Mouse (Mus musculus) hindbrain, embryonic 15.5 days (tissue): Measurements from ENCODE around the gene Klf15. TPM values are rescaled to one million over a fixed set of nuclear protein-coding genes. Genes with fewer than 3 reads are reported as not detected.

Experiments
- ATAC-seq: fragments of 200-750 bp; cut with Nextera tagmentation; 2 replicates; pipeline ENCODE4 v1.8.0; 2017; ENCODE audit warnings: low read depth, moderate number of reproducible peaks, moderate TSS enrichment; ENCODE audit not compliant: low FRiP score
- H3K27ac ChIP-seq: fragments of 300-500 bp; sonication (generic); replicated peaks from 2 replicates; pipeline ENCODE4 v1.5.1; 2015; ENCODE audit warnings: mild to moderate bottlenecking, inconsistent platforms
- H3K27me3 ChIP-seq: fragments of 300-500 bp; sonication (generic); 2 replicates; pipeline ENCODE4 v1.6.1; 2015; ENCODE audit warnings: control low read depth, inconsistent platforms
- H3K36me3 ChIP-seq: fragments of 300-500 bp; sonication (generic); 2 replicates; pipeline ENCODE4 v1.6.1; 2015; ENCODE audit warnings: control low read depth, inconsistent platforms
- H3K4me1 ChIP-seq: fragments of 300-500 bp; sonication (generic); replicated peaks from 2 replicates; pipeline ENCODE4 v1.6.1; 2015; ENCODE audit warnings: control low read depth, inconsistent platforms
- H3K4me2 ChIP-seq: fragments of 300-500 bp; sonication (generic); 2 replicates; pipeline ENCODE4 v1.6.1; 2015; ENCODE audit warnings: moderate library complexity, mild to moderate bottlenecking, inconsistent platforms
- H3K4me3 ChIP-seq: fragments of 300-500 bp; sonication (generic); 2 replicates; pipeline ENCODE4 v1.5.1; 2015; ENCODE audit warnings: mild to moderate bottlenecking, inconsistent platforms
- H3K9ac ChIP-seq: fragments of 300-500 bp; sonication (generic); 2 replicates; pipeline ENCODE4 v1.6.1; 2015; ENCODE audit warnings: inconsistent platforms
- H3K9me3 ChIP-seq: fragments of 300-500 bp; sonication (generic); 2 replicates; pipeline ENCODE4 v1.6.1; 2016; ENCODE audit warnings: control low read depth, inconsistent platforms
- WGBS: fragments of 180-500 bp; shearing (Covaris S2); methylation state at CpG from one replicate; pipeline ENCODE4 v1.1.7; 2015; 5-methylcytosine and 5-hydroxymethylcytosine counted together
- polyA plus RNA-seq: library from polyadenylated mRNA; unstranded; fragments of >200 nt; fragmentation: Nextera tagmentation; extraction: Ambion mirVana; gene quantifications from 2 replicates; pipeline ENCODE4 v1.2.1, GENCODE M21; 2015

Klf15 gene
- polyA plus RNA-seq, 1 experiment from 2014 or later, result 20.0 TPM

GRCm38 (mm10) chr6:90476941-90477518 is 14.7 kb downstream of the Klf15 start:
- H3K9me3 ChIP-seq, result no peaks in the 10 kb centered on the region
- ATAC-seq, result no peak; the same call in 1 of the 2 replicates
- H3K27me3 ChIP-seq, result no peaks in the 10 kb centered on the region
- no peak overlapping the region for H3K9ac ChIP-seq
- H3K27ac ChIP-seq, result no peak overlapping the region
- H3K36me3 ChIP-seq, result no peaks in the 10 kb centered on the region
- WGBS, result 60% methylated on average over 14 of the region's 14 CpGs
- no peak overlapping the region for H3K4me3 ChIP-seq
- no peak overlapping the region for H3K4me2 ChIP-seq
- H3K4me1 ChIP-seq, result no peaks in the 10 kb centered on the region; the same call in 1 of the 2 replicates

GRCm38 (mm10) chr6:90484249-90484648 is 21.9 kb downstream of the Klf15 start:
- 80% methylated on average over 3 of the region's 3 CpGs for WGBS
- H3K4me1 ChIP-seq, result no peaks in the 10 kb centered on the region
- H3K36me3 ChIP-seq, result no peaks in the 10 kb centered on the region
- H3K9me3 ChIP-seq, result no peaks in the 10 kb centered on the region
- H3K9ac ChIP-seq, result no peak overlapping the region
- ATAC-seq, result no peak
- H3K27me3 ChIP-seq, result no peaks in the 10 kb centered on the region
- H3K4me2 ChIP-seq, result no peak overlapping the region
- H3K27ac ChIP-seq, result no peak overlapping the region
- H3K4me3 ChIP-seq, result no peak overlapping the region

GRCm38 (mm10) chr6:90484876-90485275 is 22.5 kb downstream of the Klf15 start:
- no peaks in the 10 kb centered on the region for H3K9me3 ChIP-seq
- no peak overlapping the region for H3K4me3 ChIP-seq
- H3K27me3 ChIP-seq, result no peaks in the 10 kb centered on the region
- no peak overlapping the region for H3K4me2 ChIP-seq
- no peaks in the 10 kb centered on the region for H3K36me3 ChIP-seq
- no peak overlapping the region for H3K9ac ChIP-seq
- ATAC-seq, result no peak
- no peak overlapping the region for H3K27ac ChIP-seq
- H3K4me1 ChIP-seq, result no peaks in the 10 kb centered on the region
- 69% methylated on average over 5 of the region's 5 CpGs for WGBS

GRCm38 (mm10) chr6:90486176-90486921 is 24.0 kb downstream of the Klf15 start, which contains the start of gene Aldh1l1:
TSS of gene Aldh1l1 (plus strand) at chr6:90486427.
- no peak within 1 kb of the TSS for H3K4me3 ChIP-seq
- H3K4me2 ChIP-seq, result no peak within 1 kb of the TSS
- ATAC-seq, result no peak
- H3K36me3 ChIP-seq, result no peaks in the 10 kb centered on the region
- WGBS, result 90% methylated on average over 12 of the region's 12 CpGs
- H3K9me3 ChIP-seq, result no peaks in the 10 kb centered on the region
- H3K9ac ChIP-seq, result no peak within 1 kb of the TSS
- no peaks in the 10 kb centered on the region for H3K27me3 ChIP-seq
- 0 out of 2 replicates have a peak, but pooled peaks cover 4% of the 10 kb centered on the region for H3K4me1 ChIP-seq
- no peak within 1 kb of the TSS for H3K27ac ChIP-seq

- no peak overlapping the region for H3K4me2 ChIP-seq
- 0 out of 2 replicates have a peak, but pooled peaks cover 4% of the 10 kb centered on the region for H3K4me1 ChIP-seq
- 84% methylated on average over 1 of the region's 1 CpGs for whole genome bisulfite sequencing
- no peaks in the 10 kb centered on the region for H3K9me3 ChIP-seq
- H3K27me3 ChIP-seq, result no peaks in the 10 kb centered on the region
- H3K4me3 ChIP-seq, result no peak overlapping the region
- no peak overlapping the region for H3K27ac ChIP-seq
- no peaks in the 10 kb centered on the region for H3K36me3 ChIP-seq
- no peak overlapping the region for H3K9ac ChIP-seq
- ATAC-seq, result no peak
These were observed 25.2 kb downstream of the Klf15 start for GRCm38 (mm10) chr6:90487531-90487930.

- no peak overlapping the region for H3K9ac ChIP-seq
- H3K27me3 ChIP-seq, result no peaks in the 10 kb centered on the region
- H3K4me1 ChIP-seq, result 0 out of 2 replicates have a peak, but pooled peaks cover 4% of the 10 kb centered on the region
- H3K4me2 ChIP-seq, result no peak overlapping the region
- 96% methylated on average over 3 of the region's 3 CpGs for WGBS
- no peak overlapping the region for H3K27ac ChIP-seq
- no peaks in the 10 kb centered on the region for H3K36me3 ChIP-seq
- no peak for ATAC-seq
- no peaks in the 10 kb centered on the region for H3K9me3 ChIP-seq
- H3K4me3 ChIP-seq, result no peak overlapping the region
These were observed 27.2 kb downstream of the Klf15 start for GRCm38 (mm10) chr6:90489532-90489931.

GRCm38 (mm10) chr6:90490976-90491375 is 28.6 kb downstream of the Klf15 start:
- WGBS, result 66% methylated on average over 2 of the region's 2 CpGs
- Histone ChIP-seq H3K36me3 (no peaks in the 10 kb centered on the region), H3K27me3 (no peaks in the 10 kb centered on the region), H3K9ac (no peak overlapping the region), H3K9me3 (no peaks in the 10 kb centered on the region), H3K4me1 (0 out of 2 replicates have a peak, but pooled peaks cover 7% of the 10 kb centered on the region), H3K4me2 (no peak overlapping the region), H3K27ac (no peak overlapping the region), H3K4me3 (no peak overlapping the region)
- no peak for ATAC-seq

- 77% methylated on average over 10 of the region's 10 CpGs for WGBS
- Histone ChIP-seq H3K27me3 (no peaks in the 10 kb centered on the region), H3K27ac (no peak overlapping the region), H3K4me1 (0 out of 2 replicates have a peak, but pooled peaks cover 10% of the 10 kb centered on the region), H3K4me3 (no peak overlapping the region), H3K9me3 (no peaks in the 10 kb centered on the region), H3K9ac (no peak overlapping the region), H3K36me3 (no peaks in the 10 kb centered on the region), H3K4me2 (no peak overlapping the region)
- no peak for ATAC-seq
These were observed 29.8 kb downstream of the Klf15 start for GRCm38 (mm10) chr6:90491956-90492744.

- 0 out of 2 replicates have a peak, but pooled peaks cover 10% of the 10 kb centered on the region for H3K4me1 ChIP-seq
- no peak overlapping the region for H3K4me2 ChIP-seq
- no peaks in the 10 kb centered on the region for H3K27me3 ChIP-seq
- H3K36me3 ChIP-seq, result no peaks in the 10 kb centered on the region
- H3K9ac ChIP-seq, result no peak overlapping the region
- H3K9me3 ChIP-seq, result no peaks in the 10 kb centered on the region
- no peak overlapping the region for H3K4me3 ChIP-seq
- WGBS, result 81% methylated on average over 3 of the region's 3 CpGs
- ATAC-seq, result no peak
- H3K27ac ChIP-seq, result no peak overlapping the region
These were observed 31.8 kb downstream of the Klf15 start for GRCm38 (mm10) chr6:90494155-90494554.

- no peak overlapping the region for H3K9ac ChIP-seq
- H3K36me3 ChIP-seq, result no peaks in the 10 kb centered on the region
- no peak overlapping the region for H3K4me2 ChIP-seq
- 0 out of 2 replicates have a peak, but pooled peaks cover 10% of the 10 kb centered on the region for H3K4me1 ChIP-seq
- WGBS, result 85% methylated on average over 3 of the region's 3 CpGs
- H3K27ac ChIP-seq, result peak overlapping the region; percentile 50
- no peaks in the 10 kb centered on the region for H3K9me3 ChIP-seq
- no peak for ATAC-seq
- no peak overlapping the region for H3K4me3 ChIP-seq
- no peaks in the 10 kb centered on the region for H3K27me3 ChIP-seq
These were observed 32.2 kb downstream of the Klf15 start for GRCm38 (mm10) chr6:90494566-90494965.

- Histone ChIP-seq H3K9me3 (no peaks in the 10 kb centered on the region), H3K9ac (no peak overlapping the region), H3K27ac (peak overlapping the region; percentile 61), H3K4me3 (no peak overlapping the region), H3K4me2 (no peak overlapping the region), H3K4me1 (0 out of 2 replicates have a peak, but pooled peaks cover 10% of the 10 kb centered on the region), H3K36me3 (no peaks in the 10 kb centered on the region), H3K27me3 (no peaks in the 10 kb centered on the region)
- 52% methylated on average over 6 of the region's 7 CpGs for WGBS
- ATAC-seq, result peak; percentile 93
These were observed 33.0 kb downstream of the Klf15 start for GRCm38 (mm10) chr6:90495282-90495912.
